Mouse (Mus musculus) NIH3T3 (cell line): Measurements from ENCODE around the gene Ech1.

ENCODE experiments used
- DNase-seq: peaks from one replicate; pipeline ENCODE4 v3.0.0-alpha.2; 2012; ENCODE audit warnings: low read depth

The Ech1 gene

GRCm38 (mm10) chr7:28862817-28863499 is 37.9 kb downstream of the Ech1 start:
- DNase-seq = no peak

GRCm38 (mm10) chr7:28863540-28863939 is 38.5 kb downstream of the Ech1 start, which contains the start of gene Lgals7:
Lgals7 (plus strand) TSS chr7:28863853.
- no peak for DNase-seq

- DNase-seq = peak; percentile 38
Observed at GRCm38 (mm10) chr7:28864288-28864750, 39.3 kb downstream of the Ech1 start.

- DNase-seq = peak; percentile 90
Observed at GRCm38 (mm10) chr7:28865481-28866300, 40.7 kb downstream of the Ech1 start.

- no peak for DNase-seq
Observed at GRCm38 (mm10) chr7:28866769-28867507, 41.9 kb downstream of the Ech1 start.

- DNase-seq = peak; percentile 87
Observed at GRCm38 (mm10) chr7:28867508-28868340, 42.7 kb downstream of the Ech1 start.

GRCm38 (mm10) chr7:28870901-28871664 is 46.1 kb downstream of the Ech1 start:
- DNase-seq = no peak

GRCm38 (mm10) chr7:28874565-28874964 is 49.5 kb downstream of the Ech1 start:
- DNase-seq = no peak

- DNase-seq = no peak
Observed at GRCm38 (mm10) chr7:28876099-28876498, 51.1 kb downstream of the Ech1 start.

- DNase-seq = no peak
Observed at GRCm38 (mm10) chr7:28877155-28877554, 52.1 kb downstream of the Ech1 start.

GRCm38 (mm10) chr7:28877856-28878255 is 52.8 kb downstream of the Ech1 start:
- DNase-seq = no peak

- no peak for DNase-seq
Observed at GRCm38 (mm10) chr7:28879606-28880005, 54.6 kb downstream of the Ech1 start.

- DNase-seq = no peak
Observed at GRCm38 (mm10) chr7:28880554-28880953, 55.5 kb downstream of the Ech1 start.

- no peak for DNase-seq
Observed at GRCm38 (mm10) chr7:28881199-28881598, 56.2 kb downstream of the Ech1 start, which contains the start of gene Capn12. Capn12 (plus strand) TSS chr7:28881422.
